Mouse (Mus musculus): ENCODE results near the gene Nr5a2. TPM values are rescaled to one million over a fixed set of nuclear protein-coding genes. Genes with fewer than 3 reads are reported as not detected.

The Nr5a2 gene
- polyA plus RNA-seq, 1 experiment = not detected

DNA sequence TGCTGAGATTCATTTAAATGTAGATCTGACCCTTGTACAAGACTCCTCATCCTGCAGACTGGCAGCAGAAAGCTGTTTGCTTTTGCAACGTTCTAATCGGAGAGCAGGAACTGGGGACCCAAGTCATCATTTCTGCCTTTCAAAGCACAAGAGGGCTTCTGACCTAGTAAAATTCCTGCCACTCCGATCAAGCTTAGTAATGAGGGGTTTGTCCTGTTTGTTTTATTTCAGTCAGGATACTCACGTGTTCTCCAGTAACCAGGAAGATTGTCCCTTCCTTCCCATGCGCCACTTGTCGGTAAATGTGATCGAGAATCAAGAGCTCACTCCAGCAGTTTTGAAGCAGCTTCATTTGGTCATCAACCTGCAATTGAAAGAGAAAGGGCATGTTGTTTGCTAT, 69.8 kb downstream of the Nr5a2 start:
- Histone ChIP-seq H3K36me3 (ENCODE audit: control insufficient read depth, insufficient read depth) (no peaks in the 10 kb centered on the region), H3K4me2 (ENCODE audit: low read depth) (no peak overlapping the region), H3K4me3 (no peak overlapping the region), H3K79me2 (ENCODE audit: control insufficient read depth, insufficient read depth) (no peaks in the 10 kb centered on the region), H3ac (ENCODE audit: control insufficient read depth, insufficient read length) (no peak overlapping the region), H3K27me3 (ENCODE audit: control insufficient read depth, insufficient read depth, insufficient read length) (peaks cover 7% of the 10 kb centered on the region)
- no peak for TF ChIP-seq USF1 (IDR thresholded peaks at IDR 0.05; ENCODE audit: low read depth)
- TF ChIP-seq MYOG (IDR thresholded peaks at IDR 0.05; ENCODE audit: control insufficient read depth in 1 of 3, insufficient read depth in 1 of 3, insufficient read length in 2 of 3, low read depth in 2 of 3) = no peak
- TF ChIP-seq SRF (IDR thresholded peaks at IDR 0.05; ENCODE audit: control insufficient read depth, insufficient read length, low read depth) = no peak
- no peak for TF ChIP-seq MYOD1 (IDR thresholded peaks at IDR 0.05; ENCODE audit: control insufficient read depth in 1 of 3, insufficient read length in 2 of 3, low read depth in 2 of 3)
- TF ChIP-seq E2F4 (IDR thresholded peaks at IDR 0.05; ENCODE audit: insufficient read depth) = no peak
- TF ChIP-seq POLR2A (IDR thresholded peaks at IDR 0.05; ENCODE audit: insufficient read length, low read depth) = no peak
- TF ChIP-seq TCF12 (IDR thresholded peaks at IDR 0.05; ENCODE audit: insufficient read depth, poor library complexity, severe bottlenecking) = no peak
- TF ChIP-seq CEBPB (IDR thresholded peaks at IDR 0.05; ENCODE audit: insufficient read depth, poor library complexity, severe bottlenecking) = no peak
- TF ChIP-seq TCF3 (IDR thresholded peaks at IDR 0.05; ENCODE audit: insufficient read length, low read depth) = no peak
- TF ChIP-seq REST (IDR thresholded peaks at IDR 0.05; ENCODE audit: insufficient read depth, insufficient read length) = no peak
- no peak for TF ChIP-seq MAX (IDR thresholded peaks at IDR 0.05; ENCODE audit: low read depth)
- no peak for TF ChIP-seq POLR2AphosphoS2 (IDR thresholded peaks at IDR 0.05; ENCODE audit: insufficient read length, low read depth)

DNA sequence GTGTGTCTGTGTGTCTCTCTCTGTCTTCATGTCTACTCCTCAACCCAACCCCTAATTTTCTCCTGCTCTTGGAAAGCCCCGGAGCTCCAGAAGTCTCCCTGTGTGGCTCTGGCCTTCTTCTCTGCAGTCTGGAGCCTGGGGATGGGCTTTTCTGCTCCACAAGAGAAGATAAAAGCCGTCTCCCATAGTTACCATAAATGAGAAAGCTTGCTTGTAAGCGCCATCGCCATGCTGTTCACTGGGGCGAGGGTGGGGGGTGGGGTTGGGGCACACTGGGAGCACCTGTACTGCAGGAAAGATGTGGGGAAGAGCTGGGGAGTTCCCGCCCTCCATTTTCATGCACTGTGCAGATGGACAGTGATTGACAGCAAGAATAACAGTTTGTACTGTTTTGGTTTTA, 71.5 kb downstream of the Nr5a2 start:
- H3K36me3 ChIP-seq (ENCODE audit: control insufficient read depth, insufficient read depth) = no peaks in the 10 kb centered on the region
- no peak for TF ChIP-seq E2F4 (IDR thresholded peaks at IDR 0.05; ENCODE audit: insufficient read depth)
- TF ChIP-seq CEBPB (IDR thresholded peaks at IDR 0.05; ENCODE audit: insufficient read depth, poor library complexity, severe bottlenecking) = no peak
- no peak for TF ChIP-seq POLR2AphosphoS2 (IDR thresholded peaks at IDR 0.05; ENCODE audit: insufficient read length, low read depth)
- TF ChIP-seq SRF (IDR thresholded peaks at IDR 0.05; ENCODE audit: control insufficient read depth, insufficient read length, low read depth) = no peak
- no peak for TF ChIP-seq MAX (IDR thresholded peaks at IDR 0.05; ENCODE audit: low read depth)
- no peak for TF ChIP-seq MYOG (IDR thresholded peaks at IDR 0.05; ENCODE audit: control insufficient read depth in 1 of 3, insufficient read depth in 1 of 3, insufficient read length in 2 of 3, low read depth in 2 of 3)
- no peak for TF ChIP-seq MYOD1 (IDR thresholded peaks at IDR 0.05; ENCODE audit: control insufficient read depth in 1 of 3, insufficient read length in 2 of 3, low read depth in 2 of 3)
- TF ChIP-seq TCF3 (IDR thresholded peaks at IDR 0.05; ENCODE audit: insufficient read length, low read depth) = no peak
- TF ChIP-seq REST (IDR thresholded peaks at IDR 0.05; ENCODE audit: insufficient read depth, insufficient read length) = no peak
- no peak for TF ChIP-seq POLR2A (IDR thresholded peaks at IDR 0.05; ENCODE audit: insufficient read length, low read depth)
- no peak for TF ChIP-seq TCF12 (IDR thresholded peaks at IDR 0.05; ENCODE audit: insufficient read depth, poor library complexity, severe bottlenecking)
- no peak for TF ChIP-seq USF1 (IDR thresholded peaks at IDR 0.05; ENCODE audit: low read depth)
- no peak overlapping the region for H3K4me3 ChIP-seq
- no peak overlapping the region for H3ac ChIP-seq (ENCODE audit: control insufficient read depth, insufficient read length)
- no peak overlapping the region for H3K4me2 ChIP-seq (ENCODE audit: low read depth)
- peaks cover 7% of the 10 kb centered on the region for H3K27me3 ChIP-seq (ENCODE audit: control insufficient read depth, insufficient read depth, insufficient read length)
- H3K79me2 ChIP-seq (ENCODE audit: control insufficient read depth, insufficient read depth) = no peaks in the 10 kb centered on the region

- Histone ChIP-seq H3K36me3 (ENCODE audit: control insufficient read depth, insufficient read depth) (no peaks in the 10 kb centered on the region), H3K4me2 (ENCODE audit: low read depth) (no peak overlapping the region), H3K27me3 (ENCODE audit: control insufficient read depth, insufficient read depth, insufficient read length) (peaks cover 7% of the 10 kb centered on the region), H3ac (ENCODE audit: control insufficient read depth, insufficient read length) (no peak overlapping the region), H3K4me3 (no peak overlapping the region), H3K79me2 (ENCODE audit: control insufficient read depth, insufficient read depth) (no peaks in the 10 kb centered on the region)
- TF ChIP-seq E2F4 (IDR thresholded peaks at IDR 0.05; ENCODE audit: insufficient read depth) (no peak), TCF12 (IDR thresholded peaks at IDR 0.05; ENCODE audit: insufficient read depth, poor library complexity, severe bottlenecking) (no peak), POLR2A (IDR thresholded peaks at IDR 0.05; ENCODE audit: insufficient read length, low read depth) (no peak), MYOD1 (IDR thresholded peaks at IDR 0.05; ENCODE audit: control insufficient read depth in 1 of 3, insufficient read length in 2 of 3, low read depth in 2 of 3) (no peak), POLR2AphosphoS2 (IDR thresholded peaks at IDR 0.05; ENCODE audit: insufficient read length, low read depth) (no peak), REST (IDR thresholded peaks at IDR 0.05; ENCODE audit: insufficient read depth, insufficient read length) (no peak), CEBPB (IDR thresholded peaks at IDR 0.05; ENCODE audit: insufficient read depth, poor library complexity, severe bottlenecking) (no peak), TCF3 (IDR thresholded peaks at IDR 0.05; ENCODE audit: insufficient read length, low read depth) (no peak), SRF (IDR thresholded peaks at IDR 0.05; ENCODE audit: control insufficient read depth, insufficient read length, low read depth) (no peak), MAX (IDR thresholded peaks at IDR 0.05; ENCODE audit: low read depth) (no peak), USF1 (IDR thresholded peaks at IDR 0.05; ENCODE audit: low read depth) (no peak), MYOG (IDR thresholded peaks at IDR 0.05; ENCODE audit: control insufficient read depth in 1 of 3, insufficient read depth in 1 of 3, insufficient read length in 2 of 3, low read depth in 2 of 3) (no peak)
Observed at GRCm38 (mm10) chr1:136886678-136887077, 73.6 kb downstream of the Nr5a2 start.

DNA sequence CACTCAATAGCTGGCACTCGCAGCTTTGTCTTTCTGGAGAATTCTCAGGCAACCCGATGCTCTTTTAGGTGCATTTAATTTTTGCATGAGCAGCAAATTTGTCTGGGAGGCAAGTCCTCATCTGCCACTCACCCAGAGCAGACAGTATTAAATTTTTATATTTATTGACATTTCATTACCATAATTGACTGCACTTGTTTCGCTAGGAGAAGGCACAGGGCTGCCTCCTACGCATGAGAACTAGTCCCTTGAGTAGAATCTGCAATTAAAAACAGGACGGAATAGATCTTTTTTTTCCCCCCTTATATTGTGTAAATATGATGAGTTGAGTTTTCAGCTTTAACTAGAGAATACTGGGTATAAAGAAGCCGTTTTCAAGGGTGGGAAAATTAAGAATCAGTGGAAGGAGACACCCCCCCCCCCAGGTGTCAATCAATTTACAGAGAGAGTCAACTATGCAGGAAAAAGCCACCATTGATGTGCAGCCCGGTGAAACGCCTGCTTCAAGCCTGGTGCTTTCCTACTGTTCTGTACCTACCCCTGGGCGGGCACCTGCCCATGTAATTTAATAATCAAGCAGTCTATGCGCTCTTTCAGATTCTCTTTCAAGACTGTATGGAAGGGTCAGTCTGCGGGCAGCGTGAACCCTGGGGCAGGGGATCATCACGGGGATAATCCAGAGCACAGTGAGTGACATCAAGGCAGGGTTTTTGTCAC, 76.6 kb downstream of the Nr5a2 start:
- Histone ChIP-seq H3K4me2 (ENCODE audit: low read depth) (no peak overlapping the region), H3K27me3 (ENCODE audit: control insufficient read depth, insufficient read depth, insufficient read length) (peaks cover 12% of the 10 kb centered on the region), H3ac (ENCODE audit: control insufficient read depth, insufficient read length) (no peak overlapping the region), H3K36me3 (ENCODE audit: control insufficient read depth, insufficient read depth) (no peaks in the 10 kb centered on the region), H3K4me3 (no peak overlapping the region), H3K79me2 (ENCODE audit: control insufficient read depth, insufficient read depth) (no peaks in the 10 kb centered on the region)
- TF ChIP-seq SRF (IDR thresholded peaks at IDR 0.05; ENCODE audit: control insufficient read depth, insufficient read length, low read depth) (no peak), MYOD1 (IDR thresholded peaks at IDR 0.05; ENCODE audit: control insufficient read depth in 1 of 3, insufficient read length in 2 of 3, low read depth in 2 of 3) (no peak), E2F4 (IDR thresholded peaks at IDR 0.05; ENCODE audit: insufficient read depth) (no peak), REST (IDR thresholded peaks at IDR 0.05; ENCODE audit: insufficient read depth, insufficient read length) (no peak)

Data from myocyte (in vitro differentiated cells).